Mouse (Mus musculus): ENCODE data around the gene Gm20422. TPM values are rescaled to one million over a fixed set of nuclear protein-coding genes. Genes with fewer than 3 reads are reported as not detected.

The Gm20422 gene
- total and polyA plus RNA-seq, 3 experiments = 0.47 to 2.1 TPM; not detected in 1

- Histone ChIP-seq H3K9ac (ENCODE audit: low read depth, low read length) (no peak overlapping the region), H3K27me3 (ENCODE audit: control insufficient read depth, insufficient read depth, low read length) (no peaks in the 10 kb centered on the region), H3K4me1 (ENCODE audit: control insufficient read depth, insufficient read depth, low read length) (no peaks in the 10 kb centered on the region), H3K27ac (no peak overlapping the region), H3K4me3 (no peak overlapping the region), H3K79me2 (replicated peaks; ENCODE audit: control insufficient read depth, insufficient read depth, low read length) (no peaks in the 10 kb centered on the region), H3K36me3 (ENCODE audit: control insufficient read depth, insufficient read depth, low read length) (no peaks in the 10 kb centered on the region)
- intact Hi-C loops (cut with DNase I) = no loop called here
- TF ChIP-seq CTCF (IDR thresholded peaks at IDR 0.05) (no peak), POLR2A (IDR thresholded peaks at IDR 0.05; ENCODE audit: insufficient read depth, low read depth, low read length) (no peak), EP300 (IDR thresholded peaks at IDR 0.05; ENCODE audit: insufficient read depth, low read depth, low read length) (no peak)
- DNase-seq = no peak
- 94% methylated on average over 8 of the region's 8 CpGs for WGBS
These were observed 24.6 kb upstream of the Gm20422 start for GRCm38 (mm10) chr8:69799261-69799660.

- H3K27ac ChIP-seq = no peak overlapping the region
- no peaks in the 10 kb centered on the region; the same call in 1 of the 2 replicates for H3K4me1 ChIP-seq (ENCODE audit: control insufficient read depth, insufficient read depth, low read length)
- 95% methylated on average over 10 of the region's 10 CpGs for WGBS
- H3K27me3 ChIP-seq (ENCODE audit: control insufficient read depth, insufficient read depth, low read length) = no peaks in the 10 kb centered on the region
- no peak overlapping the region for H3K4me3 ChIP-seq
- H3K79me2 ChIP-seq (replicated peaks; ENCODE audit: control insufficient read depth, insufficient read depth, low read length) = no peaks in the 10 kb centered on the region
- H3K9ac ChIP-seq (ENCODE audit: low read depth, low read length) = no peak overlapping the region
- TF ChIP-seq EP300 (IDR thresholded peaks at IDR 0.05; ENCODE audit: insufficient read depth, low read depth, low read length) (no peak), CTCF (IDR thresholded peaks at IDR 0.05) (no peak), POLR2A (IDR thresholded peaks at IDR 0.05; ENCODE audit: insufficient read depth, low read depth, low read length) (no peak)
- DNase-seq = no peak
- H3K36me3 ChIP-seq (ENCODE audit: control insufficient read depth, insufficient read depth, low read length) = no peaks in the 10 kb centered on the region
- intact Hi-C loops (cut with DNase I) = no loop called here
These were observed 23.0 kb upstream of the Gm20422 start for GRCm38 (mm10) chr8:69797661-69798060.

- 95% methylated on average over 16 of the region's 16 CpGs for whole genome bisulfite sequencing
- intact Hi-C loops (cut with DNase I) = no loop called here
- no peak for DNase-seq
These were observed 22.1 kb upstream of the Gm20422 start for GRCm38 (mm10) chr8:69796721-69797345.

GRCm38 (mm10) chr8:69794901-69795300 is 20.2 kb upstream of the Gm20422 start:
- TF ChIP-seq CTCF (IDR thresholded peaks at IDR 0.05) = no peak
- no peak for TF ChIP-seq EP300 (IDR thresholded peaks at IDR 0.05; ENCODE audit: insufficient read depth, low read depth, low read length)
- no peak for TF ChIP-seq POLR2A (IDR thresholded peaks at IDR 0.05; ENCODE audit: insufficient read depth, low read depth, low read length)
- no peak overlapping the region for H3K4me3 ChIP-seq
- H3K27ac ChIP-seq = no peak overlapping the region
- 96% methylated on average over 6 of the region's 6 CpGs for WGBS
- intact Hi-C loops (cut with DNase I) = loop anchor here (5.0 kb wide), 3 partner anchors 48 to 168 kb away; partner anchors contain the start of genes Zfp868 and Zfp963
- no peak overlapping the region for H3K9ac ChIP-seq (ENCODE audit: low read depth, low read length)
- H3K27me3 ChIP-seq (ENCODE audit: control insufficient read depth, insufficient read depth, low read length) = no peaks in the 10 kb centered on the region
- no peaks in the 10 kb centered on the region; the same call in none of the 2 replicates for H3K4me1 ChIP-seq (ENCODE audit: control insufficient read depth, insufficient read depth, low read length)
- H3K79me2 ChIP-seq (replicated peaks; ENCODE audit: control insufficient read depth, insufficient read depth, low read length) = peaks cover 3% of the 10 kb centered on the region
- DNase-seq = no peak
- H3K36me3 ChIP-seq (ENCODE audit: control insufficient read depth, insufficient read depth, low read length) = peaks cover 3% of the 10 kb centered on the region; the same call in 1 of the 2 replicates

More at GRCm38 (mm10) chr8:69796721-69797345, 22.1 kb upstream of the Gm20422 start:
- no peak overlapping the region for H3K9ac ChIP-seq (ENCODE audit: low read depth, low read length)
- H3K27ac ChIP-seq = no peak overlapping the region
- H3K4me3 ChIP-seq = no peak overlapping the region
- H3K4me1 ChIP-seq (ENCODE audit: control insufficient read depth, insufficient read depth, low read length) = no peaks in the 10 kb centered on the region; the same call in none of the 2 replicates
- H3K79me2 ChIP-seq (replicated peaks; ENCODE audit: control insufficient read depth, insufficient read depth, low read length) = no peaks in the 10 kb centered on the region
- H3K27me3 ChIP-seq (ENCODE audit: control insufficient read depth, insufficient read depth, low read length) = no peaks in the 10 kb centered on the region
- H3K36me3 ChIP-seq (ENCODE audit: control insufficient read depth, insufficient read depth, low read length) = peaks cover 3% of the 10 kb centered on the region; the same call in 1 of the 2 replicates
- TF ChIP-seq EP300 (IDR thresholded peaks at IDR 0.05; ENCODE audit: insufficient read depth, low read depth, low read length) (no peak), POLR2A (IDR thresholded peaks at IDR 0.05; ENCODE audit: insufficient read depth, low read depth, low read length) (no peak), CTCF (IDR thresholded peaks at IDR 0.05) (no peak)

- H3K4me1 ChIP-seq (ENCODE audit: control insufficient read depth, insufficient read depth, low read length) = no peaks in the 10 kb centered on the region; the same call in none of the 2 replicates
- 95% methylated on average over 3 of the region's 3 CpGs for WGBS
- H3K27me3 ChIP-seq (ENCODE audit: control insufficient read depth, insufficient read depth, low read length) = no peaks in the 10 kb centered on the region
- H3K9ac ChIP-seq (ENCODE audit: low read depth, low read length) = no peak overlapping the region
- peaks cover 3% of the 10 kb centered on the region; the same call in 1 of the 2 replicates for H3K36me3 ChIP-seq (ENCODE audit: control insufficient read depth, insufficient read depth, low read length)
- no peak overlapping the region for H3K27ac ChIP-seq
- TF ChIP-seq CTCF (IDR thresholded peaks at IDR 0.05) (no peak), POLR2A (IDR thresholded peaks at IDR 0.05; ENCODE audit: insufficient read depth, low read depth, low read length) (no peak), EP300 (IDR thresholded peaks at IDR 0.05; ENCODE audit: insufficient read depth, low read depth, low read length) (no peak)
- intact Hi-C loops (cut with DNase I) = loop anchor here (5.0 kb wide), 3 partner anchors 47 to 167 kb away; partner anchors contain the start of genes Zfp868 and Zfp963
- no peak overlapping the region for H3K4me3 ChIP-seq
- no peak for DNase-seq
- H3K79me2 ChIP-seq (replicated peaks; ENCODE audit: control insufficient read depth, insufficient read depth, low read length) = peaks cover 3% of the 10 kb centered on the region
These were observed 19.4 kb upstream of the Gm20422 start for GRCm38 (mm10) chr8:69794096-69794495.

- 92% methylated on average over 4 of the region's 4 CpGs for WGBS
- intact Hi-C loops (cut with DNase I) = loop anchor here (5.0 kb wide), 3 partner anchors 46 to 166 kb away; partner anchors contain the start of genes Zfp868 and Zfp963
- TF ChIP-seq EP300 (IDR thresholded peaks at IDR 0.05; ENCODE audit: insufficient read depth, low read depth, low read length) (no peak), POLR2A (IDR thresholded peaks at IDR 0.05; ENCODE audit: insufficient read depth, low read depth, low read length) (no peak), CTCF (IDR thresholded peaks at IDR 0.05) (no peak)
- Histone ChIP-seq H3K27me3 (ENCODE audit: control insufficient read depth, insufficient read depth, low read length) (no peaks in the 10 kb centered on the region), H3K9ac (ENCODE audit: low read depth, low read length) (no peak overlapping the region), H3K27ac (no peak overlapping the region), H3K4me3 (no peak overlapping the region), H3K79me2 (replicated peaks; ENCODE audit: control insufficient read depth, insufficient read depth, low read length) (peaks cover 3% of the 10 kb centered on the region), H3K36me3 (ENCODE audit: control insufficient read depth, insufficient read depth, low read length) (peaks cover 3% of the 10 kb centered on the region; the same call in 1 of the 2 replicates), H3K4me1 (ENCODE audit: control insufficient read depth, insufficient read depth, low read length) (no peaks in the 10 kb centered on the region; the same call in none of the 2 replicates)
- DNase-seq = no peak
These were observed 19.0 kb upstream of the Gm20422 start for GRCm38 (mm10) chr8:69793666-69794065.
